Mouse (Mus musculus) cerebral cortex, adult 2 months (tissue): ENCODE data around the gene Ankrd65.

ENCODE experiments used
- WGBS: fragments of 180-500 bp; shearing (Covaris S2); methylation state at CpG from one replicate; pipeline ENCODE4 v1.1.7; 2018; 5-methylcytosine and 5-hydroxymethylcytosine counted together

Gene Ankrd65

DNA sequence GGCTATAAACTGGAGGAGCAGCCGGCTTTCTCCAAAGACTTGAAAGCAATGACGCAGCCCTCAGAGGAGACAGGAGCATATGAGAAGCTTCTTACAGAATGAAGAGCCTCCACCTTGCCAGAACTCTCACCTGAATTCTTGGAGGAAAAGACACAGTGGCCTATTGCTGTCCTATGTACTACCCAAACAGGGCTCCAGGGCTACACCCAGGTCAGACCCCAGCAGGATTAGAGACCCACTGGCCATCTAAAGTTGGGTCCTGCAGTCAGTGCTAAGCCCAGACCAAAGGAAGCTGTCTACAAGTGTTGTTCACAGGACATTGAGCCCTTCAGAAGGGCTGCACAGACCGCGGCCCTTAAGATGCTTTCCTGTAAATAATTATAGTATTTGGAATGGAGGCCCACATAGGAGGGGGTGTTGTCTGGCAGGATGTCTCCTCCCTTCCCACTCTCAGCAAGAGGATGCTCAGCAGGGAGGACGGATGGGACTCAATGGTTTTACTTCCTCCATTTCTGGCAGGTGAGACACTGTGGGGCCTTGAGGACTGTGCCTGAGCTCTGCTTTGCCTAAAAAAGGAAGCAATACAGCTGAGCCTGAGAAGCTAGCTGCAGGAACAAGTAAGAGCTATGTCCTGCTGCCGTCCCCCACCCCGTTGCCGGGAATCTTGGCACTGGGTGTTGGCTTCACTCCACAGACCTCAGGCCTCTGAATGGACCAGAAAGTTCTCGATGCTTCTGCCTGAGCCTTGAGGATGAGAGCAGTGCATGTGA is 15.1 kb upstream of the Ankrd65 start:
- WGBS, result 10% methylated on average over 9 of the region's 9 CpGs

DNA sequence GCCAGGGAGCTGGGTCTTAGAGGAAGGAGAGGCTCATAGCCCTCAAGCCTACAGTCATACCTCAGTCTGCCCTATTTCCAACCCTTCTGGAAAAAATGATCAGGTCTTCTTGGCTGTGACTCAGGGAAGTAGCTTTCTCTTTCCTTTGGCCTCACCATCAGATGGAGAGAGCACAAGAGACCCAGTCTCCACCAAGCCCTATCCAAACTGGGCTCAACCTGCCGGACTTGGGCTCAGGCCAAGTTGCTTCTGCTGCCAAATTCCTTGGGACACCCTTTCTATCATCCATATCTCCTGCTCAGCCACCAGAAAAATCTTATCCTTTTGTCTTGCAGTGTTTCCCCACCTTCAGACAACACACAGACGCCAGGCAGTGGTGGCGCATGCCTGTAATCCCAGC is 14.4 kb upstream of the Ankrd65 start:
- WGBS, result 70% methylated on average over 3 of the region's 3 CpGs

DNA sequence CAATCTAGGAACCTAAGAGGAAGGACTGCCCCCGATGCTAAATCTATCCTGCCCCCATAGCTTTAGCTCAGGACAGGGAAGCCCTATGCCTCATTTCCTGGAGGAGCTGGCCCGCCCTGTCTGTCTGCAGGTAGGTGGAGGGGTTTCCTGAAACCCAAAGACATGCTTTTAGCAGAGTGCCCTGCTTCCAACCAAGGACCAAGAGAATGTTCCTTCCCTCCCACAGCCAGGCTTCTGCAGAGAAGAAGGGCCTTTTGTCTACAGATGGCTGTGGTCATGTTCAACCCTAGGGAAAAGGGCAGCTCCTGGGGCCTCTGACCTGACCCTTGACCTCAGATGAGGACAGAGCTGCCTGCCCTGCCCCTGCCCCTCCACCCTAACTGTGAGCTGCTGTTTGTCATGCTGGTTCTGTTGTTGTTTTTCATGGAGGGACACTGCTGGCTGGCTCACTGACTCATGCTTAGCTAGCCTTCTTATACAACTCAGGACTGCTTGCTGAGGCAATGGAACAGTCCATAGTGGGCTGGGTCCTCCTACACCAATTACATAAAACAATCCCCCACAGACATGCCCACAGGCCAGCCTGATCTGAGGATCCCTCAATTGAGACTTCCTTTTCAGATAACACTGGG is 13.4 kb upstream of the Ankrd65 start:
- WGBS, result 61% methylated on average over 2 of the region's 2 CpGs

DNA sequence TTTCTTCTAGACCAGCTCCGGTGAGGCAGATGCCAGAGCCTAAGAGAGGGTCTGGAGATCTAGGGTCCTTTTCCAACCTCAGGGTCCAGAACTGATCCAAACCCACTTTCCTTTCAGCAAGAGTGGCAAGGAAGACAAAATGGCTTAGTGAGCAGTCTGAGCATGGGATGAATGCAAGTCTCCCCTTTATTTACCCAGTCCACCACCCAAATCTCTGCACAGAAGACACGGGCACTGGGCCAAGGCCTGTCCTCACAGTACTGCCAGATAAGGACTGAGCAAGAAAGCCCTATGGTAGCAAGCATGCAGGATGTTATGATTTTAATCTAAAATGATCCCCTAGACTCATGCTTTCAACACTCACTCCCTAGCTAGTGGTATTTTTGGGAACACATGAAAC is 12.4 kb upstream of the Ankrd65 start:
- WGBS, result 75% methylated on average over 2 of the region's 2 CpGs

DNA sequence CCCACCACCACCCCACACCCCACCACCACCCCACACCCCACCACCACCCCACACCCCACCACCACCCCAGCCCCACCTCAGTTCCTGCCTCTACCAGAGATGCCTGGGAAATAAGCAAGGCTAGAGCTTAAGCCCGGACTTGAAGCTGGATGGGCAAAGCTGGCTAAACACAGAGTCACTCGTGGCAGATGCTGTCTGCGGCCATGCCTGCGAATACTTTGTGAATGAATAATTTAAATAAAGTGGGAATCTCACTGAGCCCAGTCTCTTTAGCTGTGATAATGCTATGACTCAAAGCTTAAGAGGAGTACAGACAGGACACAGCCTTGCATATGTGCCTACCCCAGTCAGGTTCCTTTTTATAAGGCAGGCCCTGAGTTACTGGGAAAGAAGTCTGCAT is 10.7 kb upstream of the Ankrd65 start:
- WGBS, result 62% methylated on average over 4 of the region's 4 CpGs

DNA sequence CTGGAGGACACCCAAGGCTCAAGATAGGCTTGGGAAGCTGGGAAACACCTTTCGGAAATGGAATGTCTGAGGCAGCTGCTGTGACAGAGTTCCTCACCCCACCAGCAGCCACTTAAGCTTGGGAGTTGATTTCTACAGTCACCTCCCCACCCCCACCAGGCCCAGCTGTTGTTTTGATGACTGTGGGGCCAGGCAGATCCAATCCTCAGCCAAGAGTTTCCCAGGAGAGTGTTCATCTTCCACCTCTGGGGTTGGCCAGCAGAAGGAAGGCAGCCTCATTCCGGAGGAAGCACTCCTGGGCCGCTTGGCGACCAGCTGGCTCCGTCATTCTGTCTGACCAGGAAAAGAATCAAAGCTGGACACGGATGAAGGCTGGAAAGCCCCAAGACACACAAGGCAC is 9.3 kb upstream of the Ankrd65 start:
- 43% methylated on average over 6 of the region's 6 CpGs for WGBS

DNA sequence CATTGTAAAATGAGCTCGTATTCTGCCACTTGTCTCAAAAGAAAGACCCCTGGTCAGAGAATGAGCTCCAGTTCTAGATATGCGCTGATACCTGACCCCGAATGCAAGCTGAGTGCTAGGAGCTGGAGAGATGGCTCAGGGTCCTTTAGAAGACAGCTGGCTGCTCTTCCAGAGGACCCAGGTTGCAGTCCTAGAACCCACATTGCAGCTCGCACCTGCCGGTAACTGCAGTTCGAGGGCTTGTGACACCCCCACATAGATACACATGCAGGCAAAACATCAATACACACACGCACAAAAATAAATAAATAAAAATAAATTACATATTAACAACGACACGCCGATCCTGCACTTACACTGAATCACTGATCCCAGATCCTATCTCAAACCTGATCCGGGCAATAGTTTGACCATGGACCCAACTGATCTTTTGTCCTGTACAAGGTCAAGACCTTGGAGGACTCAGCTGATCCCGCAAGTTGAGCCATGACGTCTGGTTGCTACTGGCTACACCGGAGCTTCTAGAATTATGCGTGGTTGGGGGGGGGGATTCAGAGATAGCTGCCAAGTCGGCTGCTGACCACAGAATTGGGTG is 6.7 kb upstream of the Ankrd65 start:
- WGBS, result 16% methylated on average over 16 of the region's 16 CpGs

DNA sequence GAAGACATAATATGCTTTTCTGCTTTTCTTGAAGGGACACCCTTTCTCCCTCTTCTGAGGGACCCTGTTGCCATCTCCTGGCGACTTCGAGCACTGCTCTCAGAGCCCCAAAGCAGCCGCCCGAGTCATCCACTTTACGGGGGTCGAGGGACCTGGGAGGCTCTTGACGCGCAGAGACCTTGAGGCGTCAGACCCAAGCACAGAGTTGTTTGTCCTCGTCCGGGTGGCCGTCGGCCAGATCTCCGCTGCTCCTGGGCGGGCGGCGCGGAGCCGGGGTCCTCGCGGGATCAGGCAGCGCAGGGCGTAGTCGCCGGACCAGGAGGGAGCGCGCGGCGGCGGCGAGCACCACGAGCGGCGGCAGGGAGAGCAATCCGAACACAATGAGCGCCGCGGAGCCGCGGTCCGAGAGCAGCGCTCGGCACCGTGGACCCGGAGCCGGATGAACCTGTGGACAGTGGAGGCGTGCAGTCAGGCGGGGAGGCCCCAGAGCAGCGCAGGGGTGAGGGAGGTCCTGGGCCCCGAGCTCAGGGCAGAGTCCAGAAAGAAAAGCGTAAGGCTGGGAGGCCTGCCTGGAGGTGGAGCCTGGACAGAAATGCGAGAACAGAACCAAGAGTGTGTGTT is 6.0 kb upstream of the Ankrd65 start:
- WGBS, result under 1% methylated on average over 52 of the region's 52 CpGs

DNA sequence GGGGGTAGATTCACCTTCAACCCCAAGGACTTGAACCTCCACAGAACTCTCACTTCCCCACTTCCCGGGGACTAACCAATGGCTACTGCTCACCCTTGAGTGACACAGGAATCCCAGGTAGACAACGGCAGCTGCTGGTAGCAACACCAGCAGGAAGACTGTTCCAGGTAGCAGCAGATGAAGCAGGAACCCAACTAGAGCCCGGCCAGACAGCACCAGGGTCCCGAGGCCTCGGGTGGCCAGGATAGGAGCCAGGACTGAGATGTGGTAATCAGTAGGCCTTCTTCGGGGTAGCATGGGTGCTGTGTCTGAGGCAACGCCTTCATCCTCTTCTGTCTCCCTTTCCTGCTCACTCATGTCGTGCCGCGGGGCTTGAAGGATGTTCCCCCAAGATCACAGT is 5.0 kb upstream of the Ankrd65 start:
- WGBS, result 77% methylated on average over 10 of the region's 10 CpGs

DNA sequence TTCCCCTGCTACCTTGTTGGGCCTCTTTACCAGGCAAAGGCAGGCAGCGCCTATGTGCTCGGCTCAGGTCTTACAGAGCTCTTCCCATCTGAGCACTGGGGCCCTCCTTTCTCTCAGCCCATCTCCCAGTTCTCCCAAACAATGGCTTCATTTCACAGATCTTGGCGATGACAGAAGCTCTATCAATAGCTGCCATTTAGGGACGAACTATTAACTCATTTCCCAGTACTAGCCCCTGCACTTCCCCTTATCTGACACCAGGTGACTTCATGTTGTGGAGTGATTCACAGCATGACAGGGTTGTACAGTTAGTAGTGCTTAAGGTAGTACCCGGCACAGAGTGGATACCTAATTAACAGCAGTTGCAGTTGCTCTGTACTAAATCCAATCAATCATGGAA is 4.4 kb upstream of the Ankrd65 start, which contains the start of gene Tmem88b:
Gene Tmem88b (minus strand): TSS at position 56 of the 400 bp plus-strand sequence.
- 62% methylated on average over 5 of the region's 5 CpGs for WGBS

DNA sequence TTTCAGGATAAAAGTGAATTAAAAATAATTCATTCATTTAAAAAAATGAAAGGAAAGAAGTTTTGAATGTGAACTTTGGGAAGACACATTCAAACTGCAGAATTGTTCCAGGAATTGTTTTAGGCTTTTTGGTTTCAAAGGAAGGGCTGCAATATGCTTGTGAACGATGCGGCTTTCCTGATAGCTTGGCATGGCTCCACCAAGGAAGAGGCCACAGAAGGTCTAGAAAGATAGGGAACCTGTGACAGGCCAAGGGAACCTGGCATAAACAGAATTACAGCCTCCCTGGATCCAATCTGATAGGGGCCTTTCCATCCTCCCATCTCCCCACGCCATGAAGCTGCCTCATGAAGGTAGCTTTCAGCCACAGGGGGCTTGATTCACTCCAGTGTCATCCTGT is 1.9 kb upstream of the Ankrd65 start:
- 71% methylated on average over 3 of the region's 3 CpGs for WGBS

DNA sequence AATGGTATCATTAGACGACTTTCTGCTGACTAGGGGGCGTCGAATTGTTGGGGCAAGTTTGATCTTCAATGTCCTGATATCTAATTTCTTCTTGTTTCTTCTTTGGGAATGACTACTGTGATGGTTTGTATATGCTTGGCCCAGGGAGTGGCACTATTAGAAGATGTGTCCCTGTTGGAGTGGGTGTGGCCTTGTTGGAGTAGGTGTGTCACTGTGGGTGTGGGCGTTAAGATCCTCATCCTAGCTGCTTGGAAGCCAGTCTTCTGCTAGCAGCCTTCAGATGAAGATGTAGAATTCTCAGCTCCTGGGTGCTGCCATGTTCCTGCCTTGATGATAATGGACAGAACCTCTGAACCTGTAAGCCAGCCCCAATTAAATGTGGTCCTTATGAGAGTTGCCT is 1.4 kb upstream of the Ankrd65 start:
- WGBS, result 86% methylated on average over 4 of the region's 4 CpGs

DNA sequence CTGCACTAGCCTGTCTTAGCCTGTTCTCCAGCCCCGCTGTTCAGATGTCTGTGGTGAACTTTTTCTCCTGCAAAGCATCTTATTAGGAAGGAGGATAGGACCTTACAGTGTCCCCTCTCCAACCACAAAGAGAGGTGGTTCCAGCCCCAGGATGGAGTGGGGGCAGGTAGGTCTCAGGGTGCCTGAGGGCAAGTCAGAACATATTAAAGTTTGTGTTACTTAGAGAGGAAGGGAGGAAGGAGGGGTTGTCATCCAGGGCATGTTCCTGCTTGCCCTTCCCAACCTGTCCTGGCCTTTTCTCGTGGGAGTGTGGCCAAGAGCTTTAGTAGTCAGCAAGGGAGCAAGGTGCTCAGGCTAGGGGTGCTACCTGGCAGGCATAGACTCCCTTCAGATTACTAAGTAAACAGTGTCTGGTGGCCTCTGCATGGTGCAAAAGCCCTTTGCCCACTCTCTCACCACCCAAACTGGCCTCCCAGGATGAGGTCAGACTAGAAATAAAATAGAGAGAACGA is 467 bp downstream of the Ankrd65 start:
- WGBS, result 83% methylated on average over 3 of the region's 3 CpGs

DNA sequence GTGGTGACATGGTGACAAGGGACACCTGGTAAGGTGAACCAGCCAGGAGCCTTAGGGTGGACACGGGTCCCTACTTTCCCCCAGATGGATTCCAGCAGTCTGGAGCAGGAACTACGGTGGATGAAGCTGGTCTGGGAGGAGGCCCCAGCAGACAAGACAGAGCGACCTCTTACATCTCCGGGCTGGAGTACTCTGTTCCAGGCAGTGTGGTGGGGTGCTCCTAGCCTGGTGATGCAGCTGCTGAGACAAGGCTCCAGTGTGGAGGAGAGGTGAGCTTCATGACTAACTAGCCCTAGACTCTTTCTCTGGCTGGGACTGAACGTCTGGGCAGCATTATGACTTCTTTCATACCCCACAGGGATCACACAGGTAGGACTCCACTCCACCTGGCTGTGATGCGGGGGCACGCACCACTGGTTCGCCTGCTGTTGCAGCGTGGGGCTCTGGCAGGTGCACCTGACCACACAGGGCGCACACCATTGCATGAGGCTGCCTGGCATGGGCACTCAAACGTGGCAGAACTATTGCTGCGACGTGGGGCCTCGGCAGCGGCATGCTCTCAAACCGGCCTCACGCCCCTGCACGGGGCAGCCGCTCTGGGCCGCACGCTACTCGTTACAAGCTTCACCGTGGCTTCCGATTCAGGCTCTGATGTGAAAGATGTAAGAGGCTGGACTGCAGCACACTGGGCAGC is 1.1 kb downstream of the Ankrd65 start:
- WGBS, result 80% methylated on average over 24 of the region's 24 CpGs

DNA sequence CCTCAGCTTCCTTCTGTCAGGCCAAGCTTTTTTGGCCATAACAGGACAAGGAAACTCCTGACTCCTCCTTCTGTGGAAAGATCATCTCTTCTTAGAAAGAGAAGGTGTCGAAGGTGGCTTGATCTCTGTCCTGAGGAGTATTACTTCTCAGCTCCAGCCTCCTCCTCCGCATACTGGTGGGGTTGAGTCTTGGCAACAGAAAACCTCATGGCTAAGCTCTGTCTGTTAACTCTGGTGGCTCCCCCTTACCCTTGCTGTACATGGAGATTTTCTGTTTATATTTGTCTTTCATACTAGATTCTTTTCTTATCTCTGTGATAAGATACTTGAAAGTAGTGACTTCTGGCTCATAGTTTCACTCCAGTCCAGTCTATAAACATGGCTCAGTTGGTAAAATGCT is 3.5 kb downstream of the Ankrd65 start:
- 83% methylated on average over 2 of the region's 2 CpGs for WGBS

DNA sequence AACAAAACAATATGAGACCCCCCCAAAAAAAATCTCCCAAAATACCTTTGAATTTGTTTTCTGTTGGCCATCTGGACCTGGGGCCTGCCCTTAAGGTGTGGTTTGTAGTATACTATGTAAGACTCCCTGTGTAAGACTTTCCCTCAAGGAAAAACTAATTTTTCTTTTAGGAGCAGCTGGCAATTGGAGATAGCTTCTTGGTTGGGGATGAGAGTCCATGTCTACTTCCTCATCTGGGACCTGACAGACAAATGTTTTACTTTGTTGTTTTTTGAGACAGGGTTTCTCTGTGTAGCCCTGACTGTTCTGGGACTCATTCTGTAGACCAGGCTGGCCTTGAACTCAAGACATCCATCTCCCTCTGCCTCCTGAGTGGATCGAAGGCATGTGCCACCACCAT is 11.8 kb downstream of the Ankrd65 start:
- 83% methylated on average over 1 of the region's 1 CpGs for WGBS

DNA sequence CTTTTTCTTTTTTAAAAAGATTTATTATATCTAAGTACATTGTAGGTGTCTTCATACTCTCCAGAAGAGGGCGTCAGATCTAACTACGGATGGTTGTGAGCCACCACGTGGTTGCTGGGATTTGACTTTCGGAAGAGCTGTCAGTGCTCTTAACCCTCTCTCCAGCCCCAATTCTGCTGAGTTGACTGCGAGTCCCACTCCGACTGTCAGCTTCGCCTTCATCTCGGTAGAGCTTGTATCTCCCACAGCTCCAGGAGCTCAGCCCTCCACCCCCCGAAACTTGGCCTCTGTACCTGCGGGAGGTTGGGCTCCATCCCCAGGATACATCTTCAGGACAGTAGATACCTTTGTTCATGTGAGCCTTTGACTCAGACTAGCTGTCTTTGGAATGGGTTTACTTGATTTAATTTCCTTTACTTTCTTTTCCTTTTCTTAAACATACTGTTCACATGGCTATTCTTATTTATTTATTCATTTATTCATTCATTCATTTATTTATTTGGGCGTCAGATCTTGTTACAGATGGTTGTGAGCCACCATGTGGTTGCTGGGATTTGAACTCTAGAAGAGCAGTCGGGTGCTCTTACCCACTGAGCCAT is 12.6 kb downstream of the Ankrd65 start, which contains the start of gene Mrpl20:
Gene Mrpl20 (plus strand): TSS at position 138 of the 599 bp plus-strand sequence.
- WGBS, result 7% methylated on average over 12 of the region's 12 CpGs

DNA sequence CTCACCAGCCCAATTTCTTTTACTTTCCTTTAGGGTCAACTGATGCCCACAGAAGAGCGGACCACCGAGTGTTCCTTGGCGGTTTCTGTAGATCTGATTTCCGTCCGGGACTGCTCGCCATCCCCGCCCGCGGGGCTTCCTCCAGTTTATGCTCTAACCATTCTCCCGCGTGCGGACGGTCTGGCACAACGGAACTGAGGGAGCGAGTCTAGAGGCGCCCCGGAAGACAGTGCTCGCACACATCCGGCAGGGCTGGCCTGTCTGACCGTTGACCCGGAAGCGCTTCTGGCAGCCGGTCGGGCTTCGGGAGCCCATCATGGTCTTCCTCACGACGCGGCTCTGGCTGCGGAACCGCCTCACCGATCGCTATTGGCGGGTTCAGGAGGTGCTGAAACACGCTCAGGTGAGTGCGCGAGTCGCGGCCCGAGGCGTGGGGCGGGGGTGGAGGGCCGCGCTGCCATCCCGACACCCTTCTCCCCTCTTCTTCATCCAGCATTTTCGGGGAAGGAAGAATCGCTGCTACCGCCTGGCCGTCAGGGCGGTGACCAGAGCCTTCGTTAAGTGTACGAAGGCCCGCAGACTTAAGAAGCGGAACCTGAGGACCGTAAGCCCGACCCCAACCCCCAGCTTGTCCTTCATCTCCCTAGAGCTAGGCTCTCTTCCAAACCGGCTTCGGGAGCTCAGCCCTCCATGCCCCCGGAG is 13.3 kb downstream of the Ankrd65 start:
- under 1% methylated on average over 58 of the region's 58 CpGs for WGBS

DNA sequence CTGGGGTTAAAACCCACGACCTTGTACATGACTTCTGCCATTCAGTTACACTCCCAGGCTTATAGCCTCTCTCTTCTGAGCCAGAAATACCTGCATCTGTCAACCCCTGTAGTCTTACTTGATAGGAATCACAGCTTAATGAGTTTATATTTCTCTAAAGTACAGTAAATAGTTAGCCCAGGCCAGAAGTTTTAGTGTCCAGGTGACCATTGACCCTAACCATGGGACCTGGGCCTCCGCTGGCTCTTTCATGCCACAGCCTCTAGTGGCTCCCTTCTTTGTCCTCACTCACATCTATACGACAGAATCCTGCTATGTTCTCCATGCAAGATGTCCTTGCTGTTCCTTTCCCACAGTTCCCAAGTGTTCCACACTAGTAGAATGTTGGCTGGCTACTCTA is 17.6 kb downstream of the Ankrd65 start:
- 82% methylated on average over 3 of the region's 3 CpGs for WGBS

DNA sequence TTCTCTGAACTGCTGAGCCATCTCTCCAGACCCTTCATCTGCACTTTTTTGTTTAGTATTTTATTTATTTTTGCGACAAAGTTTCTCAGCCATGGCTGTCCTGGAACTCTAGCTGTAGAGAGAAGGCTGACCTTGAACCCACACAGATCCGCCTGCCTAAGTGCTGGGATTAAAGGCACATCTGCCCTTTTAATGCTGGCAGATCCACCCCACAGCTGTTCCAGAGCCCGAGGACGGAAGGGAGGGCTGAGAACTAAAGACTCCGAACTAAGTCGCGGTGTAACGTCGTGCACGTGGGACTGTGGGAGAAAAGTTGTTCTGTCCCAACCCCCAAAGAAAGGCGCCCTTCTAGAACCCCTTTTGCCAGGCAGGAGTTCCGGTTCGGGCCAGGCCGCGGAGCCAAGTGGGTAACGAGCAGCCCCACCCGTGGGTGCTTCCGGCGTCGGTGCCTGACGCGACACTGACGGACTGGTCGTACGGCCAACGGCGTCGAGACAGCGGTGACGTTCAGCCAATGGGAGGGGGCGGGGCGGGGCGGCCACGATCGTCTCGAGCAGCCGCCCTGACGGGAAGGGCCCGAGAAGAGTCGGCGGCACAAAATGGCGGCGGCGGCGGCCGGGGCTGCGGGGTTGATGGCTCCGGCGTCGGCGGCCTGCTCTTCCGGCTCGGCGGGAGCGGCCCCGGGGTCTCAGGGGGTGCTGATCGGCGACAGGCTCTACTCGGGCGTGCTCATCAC is 21.9 kb downstream of the Ankrd65 start, which contains the start of gene Ccnl2:
Gene Ccnl2 (plus strand): TSS at position 561 of the 736 bp plus-strand sequence.
- under 1% methylated on average over 58 of the region's 60 CpGs for WGBS
